Mouse (Mus musculus): ENCODE results near the gene Cacna1a. TPM values are rescaled to one million over a fixed set of nuclear protein-coding genes. Genes with fewer than 3 reads are reported as not detected.

Cacna1a gene
- total and polyA plus RNA-seq, 2 experiments from 2014 or later = 16.5 to 70.5 TPM

- Histone ChIP-seq H3K4me2 (ENCODE audit: low read depth, low read length) (no peak overlapping the region), H3K4me3 (ENCODE audit: low read length) (no peak overlapping the region), H3K27me3 (ENCODE audit: insufficient read depth, low read length) (no peaks in the 10 kb centered on the region), H3K36me3 (ENCODE audit: insufficient read depth, low read length) (no peaks in the 10 kb centered on the region), H3K9me3 (ENCODE audit: low read length) (no peaks in the 10 kb centered on the region), H3K9ac (replicated peaks; ENCODE audit: low read length) (no peak overlapping the region), H3K27ac (no peak overlapping the region), H3K4me1 (ENCODE audit: insufficient read depth, low read length) (no peaks in the 10 kb centered on the region)
- WGBS = 81% methylated on average over 4 of the region's 4 CpGs
- no peak for TF ChIP-seq CTCF (IDR thresholded peaks at IDR 0.05; ENCODE audit: low read depth)
- ATAC-seq (no peak), DNase-seq (ENCODE audit: low spot score) (no peak)
Measured at GRCm38 (mm10) chr8:84370972-84371371, 17.3 kb upstream of the Cacna1a start.

DNA sequence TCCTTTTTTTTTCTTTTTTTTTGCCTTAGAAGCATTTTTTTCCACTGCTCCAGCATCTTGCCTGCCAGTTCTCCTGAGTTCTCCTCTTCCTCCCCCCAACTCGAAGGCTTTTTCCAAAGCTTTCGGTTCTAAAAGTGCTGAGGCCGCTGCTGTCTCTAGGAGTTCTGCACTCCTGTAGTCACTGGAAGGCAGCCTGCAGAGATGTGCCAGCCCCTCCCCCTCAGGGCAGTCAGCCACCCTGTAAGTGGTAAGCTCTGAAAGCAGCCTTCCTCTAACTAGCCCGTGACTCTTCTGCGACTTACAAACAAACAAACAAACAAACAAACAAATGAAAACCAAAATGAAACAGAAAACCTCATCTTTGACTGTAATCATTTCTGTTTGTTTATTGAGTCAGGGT is 13.2 kb upstream of the Cacna1a start:
- no peaks in the 10 kb centered on the region for H3K27me3 ChIP-seq (ENCODE audit: insufficient read depth, low read length)
- H3K4me1 ChIP-seq (ENCODE audit: insufficient read depth, low read length) = no peaks in the 10 kb centered on the region
- no peaks in the 10 kb centered on the region for H3K36me3 ChIP-seq (ENCODE audit: insufficient read depth, low read length)
- no peak for ATAC-seq
- no peaks in the 10 kb centered on the region for H3K9me3 ChIP-seq (ENCODE audit: low read length)
- DNase-seq (ENCODE audit: low spot score) = no peak
- H3K9ac ChIP-seq (replicated peaks; ENCODE audit: low read length) = no peak overlapping the region
- WGBS = 22% methylated on average over 5 of the region's 5 CpGs
- no peak overlapping the region for H3K4me2 ChIP-seq (ENCODE audit: low read depth, low read length)
- no peak for TF ChIP-seq CTCF (IDR thresholded peaks at IDR 0.05; ENCODE audit: low read depth)
- no peak overlapping the region for H3K27ac ChIP-seq
- H3K4me3 ChIP-seq (ENCODE audit: low read length) = no peak overlapping the region

DNA sequence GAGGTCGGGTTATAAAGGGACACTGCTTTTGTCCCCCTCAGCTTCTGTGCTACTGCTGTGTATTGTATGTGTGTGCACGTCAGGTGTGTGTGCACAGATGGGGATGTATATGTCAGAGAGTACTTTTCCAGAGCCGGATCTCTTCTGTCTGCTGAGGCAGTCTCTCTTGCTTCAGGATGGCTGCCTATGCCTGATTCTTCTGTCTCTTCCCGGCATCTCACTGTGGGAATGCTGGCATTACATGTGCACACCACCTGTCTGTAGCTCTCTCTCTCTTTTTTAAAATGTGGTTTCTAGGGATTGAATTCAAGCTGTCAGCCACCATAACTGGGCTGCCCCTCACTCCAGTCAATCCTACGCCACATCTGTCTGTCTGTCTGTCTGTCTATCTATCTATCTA is 12.4 kb upstream of the Cacna1a start:
- H3K36me3 ChIP-seq (ENCODE audit: insufficient read depth, low read length) = no peaks in the 10 kb centered on the region
- TF ChIP-seq CTCF (IDR thresholded peaks at IDR 0.05; ENCODE audit: low read depth) = no peak
- no peak for ATAC-seq
- H3K4me2 ChIP-seq (ENCODE audit: low read depth, low read length) = no peak overlapping the region
- H3K9me3 ChIP-seq (ENCODE audit: low read length) = no peaks in the 10 kb centered on the region
- H3K4me3 ChIP-seq (ENCODE audit: low read length) = no peak overlapping the region
- no peaks in the 10 kb centered on the region for H3K27me3 ChIP-seq (ENCODE audit: insufficient read depth, low read length)
- 79% methylated on average over 5 of the region's 5 CpGs for WGBS
- H3K4me1 ChIP-seq (ENCODE audit: insufficient read depth, low read length) = no peaks in the 10 kb centered on the region
- H3K9ac ChIP-seq (replicated peaks; ENCODE audit: low read length) = no peak overlapping the region
- H3K27ac ChIP-seq = no peak overlapping the region
- DNase-seq (ENCODE audit: low spot score) = no peak

GRCm38 (mm10) chr8:84376564-84376963 is 11.7 kb upstream of the Cacna1a start:
- WGBS = 75% methylated on average over 6 of the region's 6 CpGs
- H3K9ac ChIP-seq (replicated peaks; ENCODE audit: low read length) = no peak overlapping the region
- ATAC-seq = no peak
- no peaks in the 10 kb centered on the region for H3K36me3 ChIP-seq (ENCODE audit: insufficient read depth, low read length)
- no peaks in the 10 kb centered on the region for H3K4me1 ChIP-seq (ENCODE audit: insufficient read depth, low read length)
- H3K4me3 ChIP-seq (ENCODE audit: low read length) = no peak overlapping the region
- H3K4me2 ChIP-seq (ENCODE audit: low read depth, low read length) = no peak overlapping the region
- H3K27me3 ChIP-seq (ENCODE audit: insufficient read depth, low read length) = no peaks in the 10 kb centered on the region
- TF ChIP-seq CTCF (IDR thresholded peaks at IDR 0.05; ENCODE audit: low read depth) = no peak
- DNase-seq (ENCODE audit: low spot score) = no peak
- no peaks in the 10 kb centered on the region for H3K9me3 ChIP-seq (ENCODE audit: low read length)
- no peak overlapping the region for H3K27ac ChIP-seq

DNA sequence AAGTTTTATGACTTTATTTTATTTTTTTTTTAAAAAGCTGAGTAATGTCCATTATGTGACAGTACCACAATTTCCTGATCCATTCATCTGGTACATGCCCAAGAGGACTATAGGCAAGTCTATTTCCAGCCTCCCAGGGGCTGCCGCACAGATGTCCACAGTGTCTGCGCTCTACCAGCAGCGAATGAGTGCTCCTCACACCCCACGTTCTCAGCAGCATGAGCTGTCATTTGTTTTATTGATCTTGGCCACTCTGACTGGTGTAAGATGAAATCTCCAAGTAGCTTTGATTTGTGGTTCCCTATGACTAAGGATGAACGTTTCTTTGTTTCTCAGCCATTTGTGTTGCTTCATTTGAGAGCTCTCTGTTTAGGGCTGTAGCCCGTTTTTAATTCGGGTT is 6.6 kb upstream of the Cacna1a start:
- Histone ChIP-seq H3K36me3 (ENCODE audit: insufficient read depth, low read length) (no peaks in the 10 kb centered on the region), H3K9me3 (ENCODE audit: low read length) (0 out of 2 replicates have a peak, but pooled peaks cover 3% of the 10 kb centered on the region), H3K27ac (no peak overlapping the region), H3K4me1 (ENCODE audit: insufficient read depth, low read length) (no peaks in the 10 kb centered on the region), H3K27me3 (ENCODE audit: insufficient read depth, low read length) (no peaks in the 10 kb centered on the region), H3K9ac (replicated peaks; ENCODE audit: low read length) (no peak overlapping the region), H3K4me2 (ENCODE audit: low read depth, low read length) (no peak overlapping the region), H3K4me3 (ENCODE audit: low read length) (no peak overlapping the region)
- DNase-seq (ENCODE audit: low spot score) (no peak), ATAC-seq (no peak)
- 62% methylated on average over 7 of the region's 7 CpGs for WGBS
- no peak for TF ChIP-seq CTCF (IDR thresholded peaks at IDR 0.05; ENCODE audit: low read depth)

DNA sequence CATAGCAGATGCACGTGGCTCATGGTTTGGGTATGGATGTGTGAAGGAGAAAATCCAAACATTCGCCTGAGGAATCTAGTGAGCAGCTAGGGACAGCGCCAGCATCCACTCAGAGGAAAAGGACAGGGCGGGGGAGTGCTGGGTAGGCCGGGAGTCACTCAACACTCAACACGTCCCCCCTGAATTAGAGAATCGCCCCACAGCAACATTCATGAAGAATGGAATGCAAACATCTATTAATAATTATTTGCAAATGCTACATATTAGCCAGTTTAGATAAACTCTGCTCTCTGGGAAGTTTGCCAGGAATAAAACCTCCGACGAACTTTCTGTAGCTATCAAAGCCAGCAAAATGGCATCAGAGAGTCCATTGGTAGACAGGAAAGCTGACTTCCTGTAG is 533 bp downstream of the Cacna1a start:
- no peak overlapping the region for H3K4me3 ChIP-seq (ENCODE audit: low read length)
- H3K27me3 ChIP-seq (ENCODE audit: insufficient read depth, low read length) = no peaks in the 10 kb centered on the region
- WGBS = 69% methylated on average over 9 of the region's 9 CpGs
- no peak for TF ChIP-seq CTCF (IDR thresholded peaks at IDR 0.05; ENCODE audit: low read depth)
- DNase-seq (ENCODE audit: low spot score) (no peak), ATAC-seq (no peak)
- H3K9ac ChIP-seq (replicated peaks; ENCODE audit: low read length) = no peak overlapping the region
- no peak overlapping the region for H3K4me2 ChIP-seq (ENCODE audit: low read depth, low read length)
- H3K36me3 ChIP-seq (ENCODE audit: insufficient read depth, low read length) = no peaks in the 10 kb centered on the region
- H3K4me1 ChIP-seq (ENCODE audit: insufficient read depth, low read length) = no peaks in the 10 kb centered on the region
- H3K9me3 ChIP-seq (ENCODE audit: low read length) = no peaks in the 10 kb centered on the region
- no peak overlapping the region for H3K27ac ChIP-seq

GRCm38 (mm10) chr8:84389173-84389572 is 933 bp downstream of the Cacna1a start:
- no peaks in the 10 kb centered on the region for H3K4me1 ChIP-seq (ENCODE audit: insufficient read depth, low read length)
- TF ChIP-seq CTCF (IDR thresholded peaks at IDR 0.05; ENCODE audit: low read depth) = no peak
- DNase-seq (ENCODE audit: low spot score) (no peak), ATAC-seq (no peak)
- no peak overlapping the region for H3K27ac ChIP-seq
- no peaks in the 10 kb centered on the region for H3K36me3 ChIP-seq (ENCODE audit: insufficient read depth, low read length)
- 81% methylated on average over 3 of the region's 3 CpGs for WGBS
- H3K27me3 ChIP-seq (ENCODE audit: insufficient read depth, low read length) = no peaks in the 10 kb centered on the region
- no peak overlapping the region for H3K4me2 ChIP-seq (ENCODE audit: low read depth, low read length)
- no peaks in the 10 kb centered on the region for H3K9me3 ChIP-seq (ENCODE audit: low read length)
- H3K4me3 ChIP-seq (ENCODE audit: low read length) = no peak overlapping the region
- H3K9ac ChIP-seq (replicated peaks; ENCODE audit: low read length) = no peak overlapping the region

All from hindbrain, postnatal 0 days (tissue).